Mouse (Mus musculus) inflammation-experienced regulatory T-cells, adult 6 months (primary cell): ENCODE measurements around the gene Galnt6. TPM values are rescaled to one million over a fixed set of nuclear protein-coding genes. Genes with fewer than 3 reads are reported as not detected.

Experiments
- ATAC-seq: one replicate; pipeline ENCODE4 v1.8.0; 2017
- polyA plus RNA-seq, 3 experiments: library from polyadenylated mRNA; unstranded; fragments of 100-300 nt; shearing (Covaris generic); gene quantifications; one replicate each; pipeline ENCODE4 v1.2.1; 2017

Gene Galnt6
- polyA plus RNA-seq, 3 experiments from 2014 or later: 55.3 to 67.0 (median 65.0) TPM

DNA sequence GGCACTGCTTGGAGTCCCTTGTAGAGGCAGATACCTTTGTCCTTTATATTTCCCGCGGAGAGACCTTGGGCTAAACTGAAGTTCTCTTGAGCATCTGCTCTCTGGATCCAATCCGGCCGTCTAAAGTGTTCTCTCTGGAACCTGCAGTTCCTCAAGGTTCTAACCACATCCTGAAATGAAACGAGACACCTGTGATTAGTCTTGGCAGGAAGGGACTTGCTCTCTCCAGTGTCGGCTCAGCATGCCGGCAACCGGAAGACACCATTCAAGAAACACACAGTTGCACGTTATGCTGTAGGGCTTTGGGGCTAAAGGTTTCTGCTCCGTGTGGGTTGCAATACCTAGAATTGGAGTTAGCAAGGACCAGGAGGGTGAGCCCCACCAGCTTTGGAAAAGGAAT lies 9.1 kb downstream of the Galnt6 start:
- peak; percentile 89 for ATAC-seq

DNA sequence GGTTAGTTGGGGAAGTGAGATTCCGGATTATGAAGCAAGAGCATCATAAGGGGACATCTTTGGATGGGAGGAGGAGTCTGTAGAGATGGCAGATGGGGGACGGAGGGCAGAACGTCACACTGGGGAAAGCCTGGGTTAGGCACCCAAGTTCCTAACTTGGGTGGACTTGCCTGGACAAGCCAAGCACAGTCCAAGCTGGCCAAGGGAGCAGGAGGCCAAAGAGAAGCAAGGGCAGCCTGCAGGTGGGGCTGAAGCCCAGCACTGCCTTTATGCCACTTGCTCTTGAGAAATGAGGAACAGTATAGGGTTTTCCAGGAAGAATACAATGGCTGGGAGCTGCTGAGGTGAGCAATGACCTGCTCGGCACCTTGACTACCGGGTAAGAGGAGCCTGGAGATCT lies 10.0 kb downstream of the Galnt6 start:
- ATAC-seq: no peak

DNA sequence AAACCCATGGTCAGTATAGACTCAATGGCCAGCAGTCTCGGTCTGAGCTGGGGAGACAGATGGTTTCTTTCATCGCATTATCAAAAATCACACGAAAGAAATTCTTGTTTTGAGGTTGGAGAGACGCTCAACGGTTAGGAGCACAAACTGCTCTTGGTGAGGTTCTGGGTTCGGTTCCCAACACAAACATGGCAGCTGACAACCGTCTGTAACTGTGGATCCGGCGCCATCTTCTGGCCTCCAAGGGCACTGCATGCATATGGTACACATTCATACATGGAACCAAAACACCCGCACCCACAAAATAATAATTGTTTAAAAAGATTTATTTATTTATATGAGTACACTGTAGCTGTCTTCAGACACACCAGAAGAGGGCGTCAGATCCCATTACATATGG lies 10.6 kb downstream of the Galnt6 start:
- ATAC-seq: no peak

DNA sequence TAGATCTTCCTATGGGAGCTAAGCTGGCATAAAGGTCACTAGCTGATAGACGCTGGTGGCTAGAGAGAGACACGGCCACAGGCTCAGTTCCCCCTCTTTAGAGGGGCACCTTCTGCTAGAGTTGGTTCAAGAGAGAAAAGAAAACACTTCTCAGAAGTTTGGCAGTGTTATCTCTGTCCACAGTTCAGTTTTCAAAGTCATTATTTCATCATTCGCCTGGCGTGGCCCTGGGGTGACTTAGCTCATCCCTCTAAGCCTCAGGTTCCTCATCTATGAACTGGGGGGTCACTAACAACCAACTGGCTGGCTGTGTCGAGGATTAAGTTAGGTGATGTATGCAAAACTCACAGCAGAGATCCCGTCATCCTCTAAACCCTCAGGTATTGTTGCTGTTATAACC lies 11.2 kb downstream of the Galnt6 start:
- ATAC-seq: no peak

DNA sequence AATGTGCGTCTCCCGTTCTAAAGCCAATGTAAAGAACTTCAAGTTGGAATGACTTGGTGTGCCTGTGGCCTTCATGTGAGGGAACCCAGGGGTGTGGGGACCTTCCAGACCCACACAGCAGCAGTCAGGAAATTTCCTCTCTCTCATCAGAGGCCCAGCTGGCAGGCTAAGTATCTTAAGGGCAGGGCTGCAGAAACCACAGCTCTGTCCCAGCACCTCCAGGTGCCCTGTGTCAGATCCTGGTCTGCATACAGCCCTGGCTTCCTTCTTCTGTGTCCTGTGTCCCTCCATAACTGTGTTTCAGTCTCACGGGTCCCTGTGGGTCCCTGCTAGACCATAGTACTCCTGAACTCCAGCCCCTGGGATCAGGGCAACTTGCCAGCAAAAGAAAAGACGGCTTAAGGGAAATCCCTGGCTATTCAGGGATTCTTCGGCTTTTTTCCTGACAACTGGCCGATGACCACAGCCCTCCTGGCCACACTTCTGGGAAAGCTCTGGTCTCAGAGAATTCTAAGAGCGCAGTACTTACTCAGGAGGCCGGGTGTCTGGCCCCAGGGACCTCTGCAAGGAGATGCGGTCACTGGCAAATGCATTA lies 13.7 kb downstream of the Galnt6 start:
- no peak for ATAC-seq

DNA sequence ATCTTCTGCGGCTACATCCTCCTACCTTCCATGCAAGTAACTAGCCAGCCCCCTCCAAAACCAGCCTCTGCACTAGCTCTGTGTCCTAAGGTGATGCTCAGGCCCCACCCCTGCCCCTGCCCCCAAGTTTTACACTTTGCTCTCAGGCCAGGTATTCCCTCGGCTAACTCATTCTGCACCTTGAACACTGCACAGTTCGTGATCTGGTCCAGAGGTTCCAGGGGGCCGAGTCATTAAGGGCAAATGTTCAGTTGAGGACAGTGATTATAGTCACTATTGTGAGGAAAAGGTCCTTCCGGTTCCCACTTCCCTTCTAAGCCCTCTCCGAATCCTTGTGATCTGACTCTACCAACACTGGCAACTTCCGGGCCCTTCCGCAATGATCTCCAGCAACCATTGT lies 14.7 kb downstream of the Galnt6 start:
- ATAC-seq: no peak

DNA sequence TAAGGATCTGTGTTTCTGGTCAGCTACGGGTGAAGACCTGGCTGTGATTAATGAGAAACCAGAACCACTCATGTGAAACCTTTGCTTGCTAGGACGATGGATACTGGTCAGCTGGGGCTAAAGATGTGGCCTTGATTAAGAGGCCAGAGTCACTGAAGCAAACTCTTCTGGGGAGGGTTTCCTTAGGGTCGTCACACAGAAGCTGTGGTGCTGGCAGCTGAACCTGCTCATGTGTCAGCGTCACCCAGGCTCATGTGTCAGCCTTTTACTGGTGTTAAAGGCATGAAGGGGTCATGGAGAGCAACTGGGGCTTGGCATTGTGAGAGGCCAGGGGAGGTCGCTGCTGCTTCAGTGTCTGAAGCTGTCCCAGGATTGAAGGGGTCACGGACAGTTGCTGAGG lies 18.3 kb downstream of the Galnt6 start:
- no peak for ATAC-seq

DNA sequence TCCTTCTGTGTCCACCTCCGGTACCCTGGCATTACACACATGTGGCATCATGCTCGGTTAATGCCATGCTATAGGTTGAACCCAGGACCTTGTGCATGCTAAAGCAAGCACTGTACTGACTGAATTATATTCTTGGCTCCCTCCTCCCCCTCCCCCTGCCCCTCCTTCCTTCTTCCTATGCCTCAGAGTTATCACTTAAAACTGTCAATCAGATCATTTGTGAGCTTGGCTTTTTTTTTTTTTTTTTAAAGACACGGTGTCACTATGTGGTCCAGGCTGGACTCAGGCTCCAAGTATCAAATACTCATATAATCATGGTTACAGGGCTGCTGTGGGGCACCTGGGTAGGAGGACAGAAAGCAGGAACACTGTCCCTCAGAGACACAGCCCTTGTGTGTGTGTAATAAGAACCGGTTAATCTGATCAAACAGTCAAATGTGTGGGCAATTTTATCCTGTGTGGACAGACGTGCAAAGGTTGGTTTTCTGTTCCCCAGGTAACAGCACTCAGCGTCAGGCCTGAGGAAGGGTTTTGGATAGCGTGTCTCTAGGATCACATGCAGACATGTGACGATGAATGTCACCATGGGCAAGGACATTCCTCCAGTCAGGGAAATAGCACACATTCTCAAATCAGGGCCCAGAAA lies 20.6 kb downstream of the Galnt6 start:
- ATAC-seq: no peak

DNA sequence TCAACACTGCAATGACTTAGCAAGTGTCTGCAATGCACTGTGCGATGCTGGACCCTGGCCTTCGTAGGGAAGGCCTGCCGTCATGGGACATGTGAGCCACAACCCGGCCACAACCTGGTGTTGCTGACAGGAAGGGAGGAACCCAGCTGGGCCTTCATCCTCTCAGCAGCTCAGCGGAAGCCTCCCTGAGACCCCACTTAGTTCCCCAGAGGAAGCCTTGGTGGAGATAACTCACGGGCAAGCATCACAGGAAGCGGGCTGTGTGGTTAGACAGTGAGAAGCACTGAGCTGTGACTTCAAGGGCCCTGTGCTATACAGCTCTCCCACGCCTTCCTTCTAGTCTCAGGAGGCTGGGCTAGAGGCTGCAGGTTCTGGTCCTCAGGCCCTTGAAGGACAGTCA lies 22.9 kb downstream of the Galnt6 start:
- peak; percentile 99 for ATAC-seq

DNA sequence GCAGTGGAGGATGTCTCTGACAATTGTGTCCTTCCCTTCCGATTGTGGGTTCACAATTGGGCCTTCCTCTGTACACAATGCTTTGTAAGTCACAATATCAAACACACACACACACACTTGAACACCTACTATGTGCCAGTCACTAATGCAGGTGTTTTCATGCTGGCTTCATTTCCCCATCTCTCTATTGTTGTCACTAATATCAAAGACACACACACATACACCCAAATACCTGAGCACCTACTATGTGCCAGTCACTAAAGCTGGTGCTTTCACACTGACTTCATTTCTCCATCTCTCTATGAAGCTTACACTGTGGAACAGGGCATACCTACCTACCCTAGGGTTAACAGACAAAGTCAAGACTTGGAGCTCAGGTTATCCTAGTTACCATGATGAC lies 23.8 kb downstream of the Galnt6 start:
- no peak for ATAC-seq

DNA sequence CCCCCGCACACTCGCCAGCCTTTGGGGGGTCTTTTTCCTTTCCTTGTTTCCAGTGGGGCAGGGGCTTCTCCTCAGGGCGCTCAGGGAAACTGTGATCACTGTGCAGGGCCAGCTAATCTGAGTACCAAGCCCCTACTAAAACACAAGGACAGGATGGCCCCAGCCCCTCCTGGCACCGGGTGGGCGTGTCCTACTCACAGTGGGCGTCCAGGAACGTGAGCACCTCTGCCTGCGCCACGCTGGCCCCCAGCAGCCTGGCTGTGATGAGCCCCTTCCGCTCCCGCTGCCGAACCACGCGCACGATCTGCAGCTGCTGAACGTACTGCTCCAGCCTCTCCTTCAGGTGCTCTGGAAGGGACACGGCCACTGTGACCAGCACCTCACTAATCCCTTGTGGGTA lies 25.3 kb downstream of the Galnt6 start:
- ATAC-seq: no peak

DNA sequence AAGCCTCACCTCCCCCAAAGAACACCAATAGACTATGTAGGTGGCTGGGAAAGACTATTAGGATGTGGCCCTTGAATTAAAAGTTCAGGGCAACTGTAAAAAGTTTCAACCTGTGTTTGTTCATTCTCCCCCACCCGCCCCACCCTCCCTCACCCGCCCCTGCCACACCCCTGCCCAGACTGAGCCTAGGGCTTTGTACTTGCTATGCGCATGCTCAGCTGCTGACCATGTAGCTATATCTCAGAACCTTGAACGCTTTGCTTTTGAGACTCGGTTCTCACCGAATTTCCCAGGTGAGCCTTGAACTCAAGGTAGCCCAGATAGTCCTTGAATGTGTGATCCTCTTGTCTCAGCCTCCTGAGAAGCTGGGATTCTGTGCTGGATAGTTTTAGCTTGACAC lies 27.3 kb downstream of the Galnt6 start:
- ATAC-seq: no peak

DNA sequence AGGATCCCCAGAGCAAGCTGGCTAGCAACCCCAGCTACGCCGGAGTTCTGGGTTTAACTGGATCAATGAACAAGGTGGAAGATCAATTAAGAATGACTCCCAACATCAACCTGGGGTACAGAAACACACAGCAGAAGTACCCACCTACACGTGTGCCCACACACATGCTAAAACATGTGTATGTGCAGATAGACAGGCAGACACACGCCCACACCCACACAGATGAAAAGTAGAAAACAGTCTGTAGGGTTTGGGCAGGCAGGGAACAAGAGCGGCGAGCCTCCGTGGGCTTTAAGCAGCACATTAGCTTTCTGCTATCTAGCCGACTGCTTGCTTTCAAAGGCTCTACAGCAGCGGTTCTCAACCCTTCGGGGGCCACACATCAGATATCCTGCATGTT lies 28.1 kb downstream of the Galnt6 start:
- no peak for ATAC-seq

DNA sequence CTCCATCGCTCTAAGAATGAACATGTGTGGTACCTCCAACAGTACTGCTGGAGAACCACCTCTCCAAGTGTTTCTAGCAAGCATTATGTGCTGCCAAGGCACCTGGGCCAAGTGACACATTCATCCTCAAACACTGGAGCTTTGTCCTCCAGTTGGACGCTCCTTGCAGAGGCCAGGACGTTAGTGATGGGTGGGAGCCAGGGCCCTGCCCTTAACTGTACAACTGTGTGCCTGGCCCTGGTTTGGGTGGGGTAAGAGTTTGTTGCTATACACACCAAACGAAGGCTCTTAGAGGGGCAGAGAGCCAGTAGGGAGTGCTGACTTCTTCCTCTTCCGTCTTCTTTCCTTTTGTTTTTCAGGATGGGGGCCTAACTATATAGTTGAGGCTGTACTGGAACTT lies 28.8 kb downstream of the Galnt6 start:
- no peak for ATAC-seq

DNA sequence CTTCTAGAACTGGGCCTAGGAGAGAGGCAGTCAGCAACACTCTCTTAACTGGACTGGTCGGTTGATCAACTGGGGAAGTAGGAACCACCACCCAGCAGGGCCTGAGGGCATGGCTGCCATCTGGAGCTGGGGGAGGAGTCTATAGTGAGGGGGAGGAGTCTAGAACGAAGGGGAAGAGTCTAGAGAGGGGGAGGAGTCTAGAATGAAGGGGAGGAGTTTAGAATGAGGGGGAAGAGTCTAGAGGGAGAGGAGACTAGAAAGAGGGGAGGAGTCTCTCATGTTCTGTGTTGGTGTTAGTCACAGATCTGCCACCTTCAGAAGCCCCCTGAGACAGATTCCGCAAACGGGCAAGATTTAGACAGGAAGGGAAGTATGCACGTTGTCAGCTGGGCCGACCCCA lies 29.8 kb downstream of the Galnt6 start:
- no peak for ATAC-seq

DNA sequence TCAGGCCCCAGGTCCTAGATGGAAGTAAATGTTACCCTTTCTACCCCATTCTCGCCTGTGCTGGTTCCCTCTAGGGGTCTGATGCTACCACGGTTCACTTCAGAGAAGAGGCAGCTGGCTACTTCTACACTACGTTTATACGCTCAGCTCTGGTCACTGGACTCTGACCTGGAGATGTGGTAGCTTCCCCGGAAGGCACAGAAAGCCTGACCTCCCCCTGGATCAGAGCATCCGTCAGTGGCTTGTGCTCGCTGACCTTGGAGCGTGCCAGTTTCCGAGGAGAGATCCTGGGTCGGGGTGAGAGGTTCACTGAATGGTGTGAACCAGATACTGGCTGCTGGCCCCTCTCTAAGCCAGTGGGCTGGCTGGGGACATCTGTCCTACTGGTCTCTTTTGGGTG lies 31.1 kb downstream of the Galnt6 start:
- ATAC-seq: no peak

DNA sequence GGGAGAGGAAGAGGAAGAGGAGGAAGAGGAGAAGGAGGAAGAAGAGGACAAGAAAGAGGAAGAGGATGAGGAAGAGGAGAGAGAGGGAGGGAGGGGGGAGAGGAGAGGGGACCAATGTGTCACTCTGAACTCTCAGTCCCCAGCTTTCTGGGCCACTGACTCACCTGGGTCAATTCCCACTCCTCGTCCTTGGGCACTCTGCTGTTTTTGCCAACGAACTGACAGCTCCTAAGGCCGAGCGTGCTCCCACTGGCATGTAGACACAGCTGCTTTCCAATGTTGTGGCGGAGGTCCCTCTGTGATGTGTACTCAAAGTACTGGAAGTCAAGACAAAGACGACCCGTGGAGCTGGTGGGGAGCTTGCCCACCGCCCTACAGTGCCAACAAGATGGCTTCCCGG lies 34.8 kb downstream of the Galnt6 start:
- ATAC-seq: no peak

DNA sequence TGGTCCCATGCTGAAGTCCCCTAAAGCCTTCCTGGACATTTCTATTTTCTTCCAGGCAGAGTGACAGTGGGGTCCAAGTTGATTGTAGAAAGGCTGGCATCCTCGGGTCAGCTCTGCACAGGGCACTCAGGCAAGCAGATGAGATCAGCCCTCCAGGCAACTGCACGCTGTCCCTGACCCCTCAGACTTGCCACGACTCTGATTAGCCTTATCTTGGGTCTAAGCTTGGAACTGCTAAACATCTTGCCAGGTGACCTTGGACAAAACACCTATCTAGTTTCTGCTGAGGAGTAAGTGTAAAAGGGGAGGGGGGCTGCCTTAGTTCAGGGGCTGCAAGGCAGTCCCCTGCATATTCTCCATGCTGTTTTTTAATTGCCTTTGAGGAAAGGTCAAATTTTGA lies 37.2 kb downstream of the Galnt6 start:
- no peak for ATAC-seq

DNA sequence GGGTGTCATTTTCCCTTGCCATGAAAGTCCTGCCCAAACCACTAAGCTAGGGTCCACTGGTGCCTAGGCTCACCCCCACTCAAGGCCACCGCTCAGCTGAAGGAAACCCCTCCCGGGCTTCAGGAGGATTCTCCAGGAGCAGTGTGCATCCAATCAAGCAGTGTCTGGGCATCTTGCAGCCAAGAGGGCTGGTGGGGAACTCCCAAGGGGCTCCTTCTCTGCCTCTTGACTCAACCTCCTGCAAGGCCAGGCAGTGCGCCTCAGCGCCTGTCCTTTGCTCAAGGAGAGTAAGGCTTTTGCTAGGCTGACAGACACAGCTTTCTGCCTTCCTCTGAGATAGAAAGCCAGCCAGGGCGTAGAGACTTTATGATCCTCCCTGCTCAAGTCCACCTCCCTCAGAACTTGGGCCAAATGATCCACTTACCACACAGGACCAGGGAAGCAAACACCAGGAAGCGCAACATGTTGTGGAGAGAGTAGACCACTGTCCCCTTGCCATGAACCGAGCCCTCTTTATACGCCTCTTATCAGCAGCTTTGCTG lies 41.7 kb downstream of the Galnt6 start, which contains the start of gene Cela1:
Cela1 (minus strand) TSS at position 492 of the 542 bp plus-strand sequence.
- peak; percentile 12 for ATAC-seq

DNA sequence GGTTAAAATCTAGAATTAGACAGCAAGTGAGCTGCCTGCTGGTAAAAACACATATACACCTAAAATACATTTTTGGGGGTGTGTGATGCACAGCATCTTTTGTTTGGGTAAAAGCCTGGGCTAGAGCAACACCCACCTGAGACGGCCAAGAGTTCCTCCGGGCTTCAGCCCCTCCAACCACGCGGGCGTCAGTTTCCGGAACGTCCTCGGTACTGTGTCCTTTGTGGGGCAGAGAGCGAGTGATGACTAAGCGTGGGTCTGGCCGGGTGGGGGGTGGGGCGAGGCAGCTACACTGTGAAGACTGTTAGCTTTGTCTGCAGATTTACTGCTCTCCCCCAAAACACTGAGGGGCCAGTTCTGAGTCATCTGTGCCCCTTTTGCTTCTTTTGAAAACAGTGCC lies 42.2 kb downstream of the Galnt6 start:
- ATAC-seq: peak; percentile 66

DNA sequence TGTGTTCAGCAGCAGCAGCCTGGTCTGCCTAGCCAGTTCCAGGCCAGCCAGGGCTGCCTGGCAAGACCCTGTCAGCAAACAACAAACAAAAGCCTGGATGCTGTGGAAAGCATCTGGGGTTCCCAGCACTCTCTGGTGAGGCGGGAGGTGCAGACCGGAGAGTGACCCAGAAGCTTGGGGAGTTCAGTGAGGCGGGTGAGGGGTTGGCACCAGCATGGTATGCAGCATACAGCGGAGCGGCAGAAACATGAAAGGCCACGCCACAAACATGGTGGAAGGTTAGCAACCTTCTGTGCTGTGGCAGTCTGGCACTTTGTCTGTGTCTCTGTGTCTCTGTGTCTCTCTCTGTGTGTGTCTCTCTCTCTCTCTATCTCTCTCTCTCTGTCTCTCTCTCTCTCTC lies 42.7 kb downstream of the Galnt6 start:
- ATAC-seq: no peak

DNA sequence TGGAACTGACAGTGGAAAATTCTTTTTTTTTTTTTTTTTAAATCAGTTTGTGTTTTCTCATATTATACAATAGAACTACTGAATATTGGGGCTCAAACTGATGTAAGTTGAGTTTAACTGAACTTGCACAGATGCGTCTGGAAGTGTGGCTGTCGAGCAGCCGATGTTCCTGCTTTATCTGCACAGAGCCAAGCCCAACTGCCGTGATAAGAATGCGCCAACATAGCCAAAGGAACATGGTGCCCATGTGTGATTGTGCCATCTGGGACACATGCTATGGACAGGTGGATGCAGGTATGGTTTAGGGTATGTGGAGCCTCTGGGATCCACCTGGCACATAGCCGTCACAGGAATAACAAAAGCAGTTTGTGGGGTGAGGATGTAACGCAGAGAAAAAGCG lies 43.3 kb downstream of the Galnt6 start:
- ATAC-seq: no peak

DNA sequence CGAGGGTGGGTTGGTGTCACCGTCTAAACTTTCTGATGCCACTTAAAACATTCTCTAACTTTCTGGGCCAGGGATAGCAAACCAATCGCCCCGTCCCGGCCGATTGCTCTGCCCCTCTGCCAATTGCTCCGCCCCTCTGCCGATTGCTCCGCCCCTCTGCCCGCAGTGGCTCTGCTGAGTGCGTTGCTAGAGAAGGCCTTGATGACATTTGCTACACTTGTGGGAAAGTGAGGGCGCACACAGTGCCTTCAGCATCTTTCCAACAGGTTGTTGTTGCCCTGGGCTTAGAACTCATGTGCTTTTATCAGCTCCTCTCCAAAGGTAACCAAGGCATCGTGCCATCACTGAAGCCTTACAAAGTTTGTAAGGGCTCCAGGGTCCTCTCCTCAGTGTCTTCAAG lies 43.9 kb downstream of the Galnt6 start:
- ATAC-seq: no peak

DNA sequence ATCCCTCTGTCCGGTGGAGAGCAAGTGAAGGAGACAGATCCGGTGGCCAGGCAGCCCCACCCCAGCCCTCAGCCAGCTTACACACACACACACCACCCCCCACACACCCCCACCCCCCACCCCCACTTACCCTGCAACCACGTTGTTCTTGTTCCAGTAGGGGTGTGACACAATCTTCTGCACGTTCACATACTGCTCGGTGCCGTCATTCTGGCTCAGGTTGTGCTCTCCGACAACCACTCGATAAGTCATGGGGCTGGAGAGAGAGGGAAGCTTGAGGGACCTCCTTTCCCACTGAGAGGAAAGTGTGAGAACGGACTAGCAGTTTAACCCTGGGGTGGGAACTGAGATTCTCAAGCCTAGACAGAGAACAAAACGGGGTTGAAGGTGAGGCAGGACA lies 44.7 kb downstream of the Galnt6 start:
- no peak for ATAC-seq

DNA sequence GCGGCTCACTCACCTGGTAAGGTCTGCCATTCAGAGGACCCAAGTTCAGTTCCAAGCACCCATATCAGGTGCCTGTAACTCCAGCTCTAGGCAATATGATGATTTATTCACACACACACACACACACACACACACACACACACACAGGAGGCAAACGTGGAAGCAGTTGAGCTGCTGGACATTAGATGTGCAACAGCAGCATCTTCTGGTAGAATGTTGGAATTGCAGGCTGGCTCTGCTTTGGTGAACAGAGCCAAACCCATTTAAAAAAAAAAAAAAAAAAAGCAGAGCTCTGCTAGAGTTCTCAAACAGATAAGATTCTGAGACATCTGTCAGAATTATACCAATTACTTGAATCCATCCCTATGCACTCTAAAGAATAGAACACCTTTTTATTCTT lies 46.1 kb downstream of the Galnt6 start:
- peak; percentile 67 for ATAC-seq
